Mouse (Mus musculus) kidney, postnatal 25 days (tissue): ENCODE measurements at regions not wholly inside any gene's neighbourhood (a gene's known extent, or its start where the extent isn't known, plus 50 kb on each side); places are given as distances from the start of the nearest gene placed in this dataset.

ENCODE experiments used
- DNase-seq, 2 experiments: peaks; one replicate each; pipeline ENCODE4 v3.0.0; 2021; ENCODE audit warnings: mixed read lengths in 2 of 2

DNA sequence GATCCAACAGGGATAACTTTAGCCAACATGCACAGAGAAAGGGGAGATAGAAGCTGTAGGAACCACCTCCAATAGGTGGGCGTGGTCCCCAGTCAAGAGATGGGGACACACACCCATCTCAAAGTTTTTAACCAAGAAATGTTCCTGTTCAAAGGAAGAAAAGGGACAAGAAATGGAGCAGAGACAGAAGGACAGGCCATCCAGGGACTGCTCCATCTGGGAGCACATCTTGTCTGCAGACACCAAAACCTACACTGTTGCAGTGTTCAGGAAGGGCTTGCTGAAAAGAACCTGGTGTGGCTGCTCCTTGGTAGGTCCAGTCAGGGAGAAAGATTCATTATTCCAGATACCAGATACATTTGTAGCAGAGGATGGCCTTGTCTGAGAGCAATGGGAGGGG is 676.5 kb upstream of the Foxg1 start:
- DNase-seq: no peak

GRCm38 (mm10) chr12:48713646-48714045 is 668.8 kb upstream of the Foxg1 start:
- no peak for DNase-seq

DNA sequence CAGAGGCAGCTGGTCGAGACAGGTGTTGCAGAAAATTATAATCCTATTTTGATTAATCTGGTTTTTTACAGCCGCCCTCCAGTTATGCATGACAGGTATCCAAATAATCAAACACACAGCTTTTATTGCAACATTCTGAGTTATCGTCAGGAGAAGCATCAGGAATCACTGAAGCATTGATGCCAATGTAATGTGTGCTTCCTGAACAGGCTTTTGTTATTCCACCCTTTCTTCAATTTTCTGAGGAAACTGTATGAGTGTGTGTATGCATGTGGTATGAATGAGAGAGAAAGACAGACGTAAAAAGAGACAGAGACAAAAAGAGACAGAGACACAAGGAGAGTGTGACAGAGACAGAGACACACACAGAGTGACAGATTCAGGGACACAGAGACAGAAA is 652.6 kb upstream of the Foxg1 start:
- no peak for DNase-seq

- DNase-seq: no peak
Observed at GRCm38 (mm10) chr12:48758805-48759396, 623.6 kb upstream of the Foxg1 start.
